Mouse (Mus musculus) bone marrow macrophage, adult 2 months (primary cell): ENCODE data around the gene Cops7a. TPM values are rescaled to one million over a fixed set of nuclear protein-coding genes. Genes with fewer than 3 reads are reported as not detected.

Experiments used
- H3K27ac ChIP-seq: 2 replicates; pipeline ENCODE4 v1.5.1; 2012; ENCODE audit warnings: low read depth, low read length; ENCODE audit not compliant: insufficient read depth
- H3K4me1 ChIP-seq: 2 replicates; pipeline ENCODE4 v1.6.1; 2012; ENCODE audit warnings: low read length; ENCODE audit not compliant: control insufficient read depth, insufficient read depth
- H3K4me3 ChIP-seq: 2 replicates; pipeline ENCODE4 v1.5.1; 2012; ENCODE audit warnings: mild to moderate bottlenecking, low read length, moderate library complexity; ENCODE audit not compliant: insufficient read depth
- CTCF ChIP-seq: IDR thresholded peaks from 2 replicates; pipeline ENCODE4 v1.5.1; 2012; ENCODE audit warnings: low read depth, mild to moderate bottlenecking, low read length, moderate library complexity
- POLR2A ChIP-seq: IDR thresholded peaks from 2 replicates; pipeline ENCODE4 v1.6.1; 2012; ENCODE audit warnings: mild to moderate bottlenecking, low read depth, low read length, borderline replicate concordance
- polyA plus RNA-seq: library from polyadenylated mRNA; stranded (reverse); fragments of >200 nt; gene quantifications from 2 replicates; pipeline ENCODE4 v1.2.4, GENCODE M21; 2012; ENCODE audit not compliant: missing spikeins, insufficient read depth, insufficient read length

Gene Cops7a
- polyA plus RNA-seq, 1 experiment: 49.3 TPM

DNA sequence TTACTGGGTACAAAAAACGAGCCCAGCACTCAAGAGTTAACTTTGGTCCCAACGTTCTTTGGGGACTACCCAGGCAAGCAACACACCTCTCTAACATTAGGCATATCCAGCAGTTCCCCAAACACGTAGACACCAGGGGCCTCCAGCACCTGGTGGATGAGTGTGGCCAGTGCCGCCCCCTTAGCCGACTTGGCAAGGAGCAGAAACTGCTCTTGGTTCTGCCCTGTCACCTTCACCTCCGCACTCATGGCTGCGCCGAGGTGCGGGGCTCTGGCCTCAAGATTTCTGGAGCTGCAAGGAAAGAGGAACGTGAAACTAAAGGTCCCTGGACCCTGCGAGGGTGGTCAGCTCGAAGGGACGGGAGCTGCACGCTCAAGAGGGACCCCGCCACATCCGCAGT is 700 bp downstream of the Cops7a start:
- Histone ChIP-seq H3K4me3 (peak overlapping the region; percentile 88), H3K4me1 (peaks cover 15% of the 10 kb centered on the region), H3K27ac (peak overlapping the region; percentile 93)
- no peak for TF ChIP-seq POLR2A
- TF ChIP-seq CTCF: no peak

DNA sequence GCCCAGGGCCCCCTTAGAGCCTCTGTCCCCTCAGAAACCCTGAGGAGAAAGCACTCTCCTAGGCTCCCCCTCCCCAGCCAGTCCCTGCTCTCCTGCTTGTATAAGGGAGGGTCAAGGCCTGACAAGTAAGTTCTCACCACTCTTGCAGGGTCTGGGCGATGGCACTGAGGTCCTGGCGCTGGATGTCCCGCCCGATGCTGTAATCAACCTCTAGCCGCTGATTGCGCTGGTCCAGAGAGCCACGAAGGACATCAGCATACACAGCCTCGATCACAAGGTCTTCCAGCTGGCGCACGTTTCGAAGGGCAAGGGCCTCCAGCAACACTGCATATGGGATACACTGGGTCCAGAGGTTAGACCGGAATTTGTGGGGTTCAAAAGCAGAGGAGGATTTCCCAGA is 4.3 kb downstream of the Cops7a start:
- no peak for TF ChIP-seq POLR2A
- no peak for TF ChIP-seq CTCF
- Histone ChIP-seq H3K4me1 (peaks cover 11% of the 10 kb centered on the region), H3K27ac (no peak overlapping the region), H3K4me3 (no peak overlapping the region)

DNA sequence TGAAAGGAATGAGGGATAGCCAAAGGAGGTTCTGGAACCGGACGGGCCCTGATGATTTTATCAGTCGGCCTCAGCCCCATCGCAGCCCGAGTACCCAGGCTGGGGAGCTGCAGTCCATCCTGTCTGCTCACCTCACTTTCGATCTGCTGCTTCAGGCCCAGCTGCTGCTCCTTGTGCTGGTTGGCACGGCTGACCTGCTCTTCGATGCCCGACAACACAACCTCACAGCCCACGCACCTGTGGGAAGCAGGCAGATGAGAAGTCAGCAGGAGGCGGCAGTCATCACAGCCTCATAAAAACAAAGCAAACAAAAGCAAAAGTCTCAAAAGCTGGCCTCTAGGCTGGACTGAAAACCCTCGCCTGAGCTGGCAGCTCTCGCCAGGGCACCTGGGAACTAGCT is 5.4 kb downstream of the Cops7a start:
- Histone ChIP-seq H3K27ac (no peak overlapping the region), H3K4me3 (no peak overlapping the region), H3K4me1 (peaks cover 11% of the 10 kb centered on the region)
- TF ChIP-seq POLR2A (no peak), CTCF (no peak)

DNA sequence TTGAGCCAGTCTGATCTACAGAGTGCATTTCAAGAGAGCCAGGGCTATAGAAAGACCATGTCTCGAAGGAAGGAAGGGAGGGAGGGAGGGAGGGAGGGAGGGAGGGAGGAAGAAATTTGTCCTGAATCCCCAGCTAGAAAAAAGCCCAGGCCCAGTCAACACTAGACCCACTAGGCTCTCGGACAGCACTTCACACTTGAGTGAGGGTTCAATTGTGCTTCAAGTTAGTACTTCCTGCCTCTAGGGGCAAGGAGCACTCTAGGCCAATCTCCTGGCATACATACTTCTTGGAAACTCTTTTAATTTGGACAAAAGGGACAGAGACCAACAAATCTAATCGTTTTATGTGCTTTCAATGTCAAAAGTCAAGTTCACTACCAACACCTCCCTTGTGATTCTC is 7.2 kb downstream of the Cops7a start:
- Histone ChIP-seq H3K27ac (no peak overlapping the region), H3K4me3 (no peak overlapping the region), H3K4me1 (peaks cover under 1% of the 10 kb centered on the region; the same call in 1 of the 2 replicates)
- TF ChIP-seq CTCF (no peak), POLR2A (no peak)

DNA sequence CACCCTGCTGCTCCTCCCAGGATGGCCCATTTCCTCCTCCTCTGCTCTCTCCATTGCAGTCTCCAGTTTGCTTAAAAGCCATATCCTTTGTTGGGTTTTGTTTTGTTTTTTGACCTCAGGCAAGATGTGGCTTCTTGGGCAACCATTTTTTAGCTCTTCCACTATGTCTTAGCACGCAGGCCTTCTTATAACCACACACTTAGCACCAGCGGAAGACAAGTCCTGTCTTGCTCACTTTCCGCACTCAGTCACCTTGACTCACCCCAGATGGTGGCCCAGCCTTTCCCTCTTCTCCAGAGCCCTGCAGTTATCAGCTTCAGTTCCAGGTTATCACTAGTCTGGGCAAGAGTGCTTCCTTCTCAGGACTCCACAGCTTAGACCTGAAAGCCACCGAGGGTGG is 10.1 kb downstream of the Cops7a start:
- H3K27ac ChIP-seq: no peak overlapping the region
- H3K4me3 ChIP-seq: no peak overlapping the region
- H3K4me1 ChIP-seq: no peaks in the 10 kb centered on the region
- TF ChIP-seq CTCF: no peak
- TF ChIP-seq POLR2A: no peak

DNA sequence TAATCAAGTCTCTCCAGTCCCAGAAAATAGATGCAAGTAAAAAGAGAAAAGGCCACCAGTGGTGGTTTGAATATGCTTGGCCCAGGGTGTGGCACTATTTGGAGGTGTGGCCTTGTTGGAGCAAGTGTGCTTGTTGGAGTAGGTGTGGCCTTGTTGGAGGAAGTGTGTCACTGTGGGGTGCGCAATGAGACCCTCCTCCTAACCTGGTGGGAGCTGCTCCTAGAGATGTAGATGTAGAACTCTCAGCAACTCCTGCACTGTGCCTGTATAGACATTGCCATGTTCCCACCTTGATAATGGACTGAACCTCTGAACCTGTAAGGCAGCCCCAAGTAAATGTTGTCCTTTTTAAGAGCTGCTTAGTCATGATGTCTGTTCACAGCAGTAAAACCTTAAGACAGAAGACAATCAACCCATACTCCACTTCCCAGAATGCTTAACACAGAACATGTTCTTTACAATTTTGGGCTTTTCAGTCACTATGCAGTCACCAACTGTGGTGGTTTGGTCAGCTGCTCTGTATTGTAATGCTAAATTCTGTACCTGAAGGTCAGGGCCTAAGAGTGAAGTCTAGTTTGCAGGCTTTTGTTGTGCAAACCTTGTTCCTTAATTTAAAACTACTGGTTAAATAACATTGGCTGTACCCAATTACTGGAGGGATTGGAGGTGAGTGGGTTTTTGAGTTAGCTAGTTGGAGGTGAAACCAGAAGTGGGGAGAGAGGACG is 11.2 kb downstream of the Cops7a start:
- TF ChIP-seq POLR2A (no peak), CTCF (no peak)
- no peak overlapping the region for H3K27ac ChIP-seq
- H3K4me1 ChIP-seq: no peaks in the 10 kb centered on the region
- no peak overlapping the region for H3K4me3 ChIP-seq

DNA sequence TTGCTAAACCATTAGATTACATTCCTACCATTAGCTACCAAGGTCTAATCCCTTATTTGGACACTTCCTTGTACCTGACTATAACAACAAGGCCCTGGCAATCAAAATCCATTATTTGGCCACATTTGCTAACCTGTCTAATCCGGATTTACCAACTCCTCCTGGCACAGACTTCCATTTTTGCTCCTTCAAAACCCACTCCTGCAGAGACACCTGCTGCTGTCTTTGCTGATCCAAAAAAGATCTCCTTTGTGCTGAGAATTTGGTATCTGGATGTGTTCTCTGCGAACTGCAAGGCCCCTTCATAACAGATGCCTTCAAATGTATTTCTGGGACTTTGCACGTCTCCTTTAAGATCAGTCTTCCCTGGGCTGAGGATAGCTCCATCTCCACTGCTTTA is 21.8 kb downstream of the Cops7a start:
- H3K27ac ChIP-seq: no peak overlapping the region
- H3K4me3 ChIP-seq: no peak overlapping the region
- TF ChIP-seq POLR2A: no peak
- H3K4me1 ChIP-seq: no peaks in the 10 kb centered on the region

DNA sequence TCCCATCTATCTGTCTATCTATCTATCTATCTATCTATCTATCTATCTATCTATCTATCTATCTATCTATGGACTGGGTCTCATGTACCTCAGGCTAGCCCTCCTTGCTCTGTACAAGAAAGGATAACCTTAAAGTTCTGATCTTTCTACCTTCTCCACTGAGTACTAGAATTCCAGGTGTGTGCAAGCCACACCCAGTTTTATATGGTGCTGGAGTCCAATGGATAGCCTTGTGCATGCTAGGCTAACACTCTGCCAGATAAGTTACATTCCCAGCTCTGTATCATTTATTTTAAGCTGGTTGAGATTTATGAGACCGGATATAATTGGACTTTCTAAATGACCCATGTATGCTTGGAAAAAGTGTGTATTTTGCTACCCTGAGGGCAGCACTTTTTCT is 23.7 kb downstream of the Cops7a start:
- Histone ChIP-seq H3K27ac (no peak overlapping the region), H3K4me1 (no peaks in the 10 kb centered on the region), H3K4me3 (no peak overlapping the region)
- no peak for TF ChIP-seq POLR2A

DNA sequence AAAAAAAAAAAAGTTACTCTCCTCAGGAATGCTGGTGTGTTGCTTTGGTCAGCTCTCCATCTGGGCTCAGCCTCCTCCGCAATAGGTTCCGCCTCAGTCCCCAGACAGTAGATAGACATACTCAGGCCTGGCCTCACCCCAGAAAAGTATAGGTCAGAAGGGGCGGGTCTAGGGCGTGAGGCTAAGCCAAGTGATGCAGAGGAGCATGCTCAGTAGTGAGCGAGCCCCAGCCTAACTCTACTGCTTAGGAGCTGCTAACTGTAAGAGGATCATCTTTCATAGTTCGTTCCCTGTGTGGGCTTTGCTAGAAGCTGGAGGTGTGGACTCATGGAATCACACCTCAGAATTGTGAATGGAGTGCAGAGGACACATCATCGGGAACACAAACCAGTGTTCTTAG is 26.8 kb downstream of the Cops7a start:
- Histone ChIP-seq H3K27ac (no peak overlapping the region), H3K4me3 (no peak overlapping the region), H3K4me1 (no peaks in the 10 kb centered on the region)
- TF ChIP-seq CTCF (no peak), POLR2A (no peak)

DNA sequence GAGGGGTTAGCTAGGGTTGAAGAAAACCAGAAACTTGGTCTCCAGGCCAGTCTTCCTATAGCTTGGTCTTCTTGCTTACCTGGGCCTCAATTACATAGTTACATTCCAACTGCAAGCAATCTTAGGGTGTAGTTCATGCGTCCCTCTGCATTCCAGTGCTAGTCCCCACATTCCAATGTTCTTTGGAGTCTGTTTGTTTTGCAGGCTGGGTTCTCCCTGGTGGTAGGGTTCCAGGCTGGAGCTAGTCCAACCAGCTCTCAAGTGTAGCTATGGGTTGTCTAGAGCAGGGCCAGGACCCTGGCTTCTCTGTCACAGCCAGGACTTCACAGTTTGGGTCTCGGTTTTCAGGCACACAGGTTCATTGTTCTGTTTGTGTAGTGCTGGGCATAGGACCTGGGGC is 27.8 kb downstream of the Cops7a start:
- Histone ChIP-seq H3K27ac (no peak overlapping the region), H3K4me3 (no peak overlapping the region), H3K4me1 (peaks cover 3% of the 10 kb centered on the region)
- TF ChIP-seq CTCF (no peak), POLR2A (no peak)

DNA sequence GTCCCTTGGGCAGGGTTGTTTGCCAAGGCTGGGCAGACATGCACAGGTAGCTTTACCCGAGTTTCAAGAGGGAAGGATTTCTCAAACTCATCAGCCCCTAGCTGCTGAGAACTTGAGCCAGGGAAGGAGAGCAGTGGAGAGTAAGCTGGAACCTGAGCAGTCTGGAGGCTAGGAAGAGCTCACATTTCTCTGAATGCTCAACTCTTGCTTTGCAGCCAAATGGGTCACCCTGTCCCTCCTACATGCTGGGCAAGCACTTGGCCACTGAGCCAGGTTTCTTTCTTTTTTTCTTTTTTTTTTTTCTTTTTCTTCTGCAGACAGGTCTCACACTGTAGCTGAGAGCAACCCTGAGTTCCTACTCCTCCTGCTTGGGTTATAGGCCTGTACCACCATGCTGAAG is 28.7 kb downstream of the Cops7a start:
- Histone ChIP-seq H3K4me1 (peaks cover 8% of the 10 kb centered on the region), H3K27ac (no peak overlapping the region), H3K4me3 (no peak overlapping the region)
- TF ChIP-seq POLR2A: no peak
- no peak for TF ChIP-seq CTCF
